Mouse (Mus musculus) frontal cortex, adult 2 months (tissue): ENCODE measurements around the gene Gtf3c1. TPM values are rescaled to one million over a fixed set of nuclear protein-coding genes. Genes with fewer than 3 reads are reported as not detected.
A peak's percentile ranks its signal among the peaks of the same experiment; 100 is the strongest.

Source experiments
- DNase-seq, 2 experiments: peaks; one replicate each; pipeline ENCODE4 v3.0.0; 2022; ENCODE audit warnings: low spot score in 1 of 2; ENCODE audit errors: extremely low spot score in 1 of 2
- polyA plus RNA-seq: library from polyadenylated mRNA; depleted of rRNA; stranded (reverse); fragments of >200 nt; gene quantifications from 2 replicates; pipeline ENCODE4 v1.2.3, GENCODE M21; 2012

The Gtf3c1 gene
- polyA plus RNA-seq, 1 experiment: 60.1 TPM

DNA sequence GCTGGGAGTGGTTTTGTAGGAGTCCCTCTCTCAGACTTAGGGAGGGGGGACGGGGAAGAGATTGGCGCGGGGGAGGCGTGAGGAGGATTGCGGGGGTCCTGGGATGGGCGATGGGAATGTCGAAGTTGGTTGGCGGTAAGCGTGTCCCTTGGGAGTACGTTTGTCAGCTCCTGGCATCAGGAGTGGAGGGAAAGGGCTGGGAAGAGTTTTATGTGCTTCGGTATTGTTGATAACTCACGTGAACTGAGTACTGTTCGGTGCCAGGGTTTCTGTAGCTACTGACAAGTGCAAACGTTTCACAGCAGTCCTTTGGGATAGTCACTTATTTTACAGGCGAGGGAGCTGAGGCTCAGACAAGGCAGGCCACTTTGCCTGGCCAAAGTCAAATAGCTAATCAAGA is 520 bp upstream of the Gtf3c1 start:
- DNase-seq: no peak

DNA sequence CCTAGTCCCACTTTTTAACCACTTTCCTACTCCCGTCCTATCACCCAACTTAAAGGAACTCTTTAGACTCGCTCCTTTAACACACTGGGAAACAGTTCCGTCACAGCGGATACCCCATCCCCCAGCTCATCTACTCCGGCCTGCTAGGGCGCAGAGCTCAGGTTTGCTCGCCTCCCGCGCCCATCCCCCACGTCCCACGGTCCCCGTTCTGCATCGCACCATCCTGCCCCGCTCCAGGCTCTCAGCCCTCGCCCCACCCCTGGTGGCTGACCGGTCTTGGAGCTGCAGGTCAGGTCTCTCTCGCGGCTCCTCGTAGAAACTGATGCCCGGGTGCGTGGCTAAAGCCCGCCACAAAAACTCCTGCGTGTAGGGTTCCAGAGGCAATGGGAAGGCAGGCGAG is 394 bp downstream of the Gtf3c1 start:
- DNase-seq: peak; percentile 17 to 54

DNA sequence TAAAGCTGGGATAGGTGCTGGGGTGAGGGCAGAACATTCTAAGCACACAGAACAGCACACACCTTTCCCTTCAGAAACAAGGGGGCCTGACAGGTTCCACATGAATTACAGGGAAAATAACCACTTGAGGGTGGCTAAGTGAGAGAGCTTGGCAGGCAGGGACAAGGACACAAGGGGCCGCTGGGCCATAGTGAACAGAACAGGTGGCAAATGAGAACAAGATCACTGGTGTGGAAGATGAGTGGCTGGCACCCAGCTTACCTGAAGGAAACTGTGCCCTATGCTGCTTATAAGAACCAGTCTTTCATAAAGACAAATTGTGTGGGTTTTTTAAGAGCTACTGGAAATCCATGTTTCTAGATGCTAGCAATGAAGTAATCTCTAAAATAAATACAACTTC is 4.8 kb downstream of the Gtf3c1 start:
- no peak for DNase-seq

DNA sequence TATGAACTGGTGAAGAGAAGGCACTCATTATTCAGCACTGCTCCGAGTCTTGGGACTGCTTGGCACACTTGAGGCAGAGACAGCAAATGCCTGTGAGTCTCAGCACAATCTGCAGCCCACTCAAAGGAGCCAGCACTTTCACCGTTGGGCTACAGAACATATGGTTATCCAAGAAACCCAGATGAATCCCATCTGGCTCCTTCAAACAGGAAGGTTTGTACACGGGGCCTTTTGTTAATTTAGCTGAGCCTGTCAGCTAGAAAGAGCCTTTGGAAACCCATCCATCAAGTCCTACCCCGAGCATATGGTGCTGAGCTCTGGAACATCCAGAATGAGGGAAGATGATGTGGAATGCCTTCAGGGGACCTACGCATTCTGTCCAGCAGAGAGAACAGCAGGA is 13.5 kb downstream of the Gtf3c1 start:
- DNase-seq: peak; percentile 78 to 88

DNA sequence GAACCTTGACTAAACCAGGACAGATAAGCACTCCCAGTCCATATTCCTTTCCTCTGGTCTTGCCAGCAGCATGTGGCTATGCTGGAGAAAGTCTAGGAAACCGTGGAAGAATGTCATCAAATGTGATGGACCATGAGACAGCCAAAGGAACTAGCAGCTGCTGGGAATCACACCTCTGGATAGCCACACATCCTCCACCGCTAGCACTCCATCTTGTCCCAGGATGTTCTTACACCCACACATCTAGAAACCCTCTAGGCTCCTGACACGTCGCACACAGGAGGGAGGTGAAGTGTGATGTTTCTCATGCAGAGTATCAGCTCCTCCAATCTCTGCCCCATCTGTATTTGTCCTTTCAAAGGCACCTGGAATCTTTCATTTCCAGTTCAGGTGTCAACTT is 17.1 kb downstream of the Gtf3c1 start:
- DNase-seq: peak; percentile 40 to 61

DNA sequence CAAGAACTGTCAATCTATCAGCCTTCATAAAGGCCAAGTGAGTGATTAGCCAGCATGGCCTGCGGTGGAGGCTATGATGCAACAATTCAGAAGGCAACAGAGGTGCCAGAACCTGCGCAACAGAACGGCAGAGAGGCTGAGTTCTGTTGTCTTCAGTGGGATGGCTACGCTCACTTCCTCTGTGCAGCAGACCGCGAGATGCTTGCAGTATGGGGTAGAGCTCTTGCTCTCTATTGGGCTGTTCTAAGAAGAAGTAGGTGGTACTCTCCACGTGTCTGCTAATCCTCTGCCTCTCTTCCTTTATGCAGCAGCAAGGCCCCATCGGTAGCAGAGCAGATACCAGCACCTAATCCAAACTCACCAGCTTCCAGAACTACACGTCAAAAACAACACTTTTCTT is 27.6 kb downstream of the Gtf3c1 start:
- DNase-seq: no peak

DNA sequence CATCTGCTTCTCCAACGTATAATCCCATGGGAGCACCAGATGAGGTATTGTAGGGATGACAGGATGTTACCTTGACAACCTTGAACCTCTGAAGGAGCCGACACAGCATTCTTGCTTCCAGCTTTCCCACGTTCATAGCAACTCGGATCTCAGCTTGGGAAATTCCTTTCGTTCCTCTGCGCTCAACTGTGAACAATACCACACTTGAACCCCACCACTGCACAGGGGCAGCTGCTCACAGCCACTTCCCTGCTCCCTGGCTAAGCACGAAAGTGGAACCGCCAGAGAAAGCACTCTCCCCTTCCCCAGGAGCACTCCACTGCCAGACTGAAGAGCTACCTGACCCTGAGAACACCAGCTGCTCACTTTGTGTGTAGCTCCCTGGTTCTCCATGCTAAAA is 28.8 kb downstream of the Gtf3c1 start:
- DNase-seq: no peak

DNA sequence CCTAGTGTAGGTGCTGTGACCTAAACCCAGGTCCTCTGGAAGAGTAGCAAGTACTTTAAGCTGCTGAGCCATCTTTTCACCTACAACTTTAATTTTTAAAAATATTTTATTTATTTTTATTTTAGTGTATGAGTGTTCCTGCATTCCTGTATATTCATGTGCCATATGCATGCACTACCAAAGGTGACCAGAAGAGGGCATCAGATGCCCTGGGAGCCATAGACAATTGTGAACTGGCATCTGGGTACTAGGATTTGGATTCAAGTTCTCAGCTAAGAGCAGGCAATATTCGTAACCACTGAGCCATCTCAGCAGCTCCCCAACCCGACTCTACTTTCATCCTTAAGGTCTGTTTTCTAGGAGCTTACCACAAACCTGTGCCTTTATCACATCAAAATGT is 32.7 kb downstream of the Gtf3c1 start:
- DNase-seq: peak in 1 of 2 experiments; percentile 77

DNA sequence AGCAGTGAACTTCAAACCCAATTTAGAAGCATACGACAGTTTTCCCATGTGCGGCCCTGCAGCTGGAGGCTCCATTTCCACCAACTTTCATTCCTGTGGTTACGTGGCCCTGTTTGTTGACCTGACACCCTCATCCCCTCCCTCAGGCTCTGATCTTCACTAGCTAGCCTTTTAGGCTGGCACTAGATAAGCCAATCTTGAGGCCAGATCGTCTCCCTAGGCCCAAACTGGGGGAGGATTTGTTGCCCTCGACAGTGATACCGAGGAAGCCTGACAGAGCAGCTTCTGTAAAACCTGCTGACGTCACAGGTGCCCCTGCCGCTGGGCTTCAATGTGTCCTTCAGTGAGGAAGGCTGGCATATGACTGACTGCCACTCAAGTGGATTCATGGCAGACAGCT is 36.2 kb downstream of the Gtf3c1 start:
- DNase-seq: no peak

DNA sequence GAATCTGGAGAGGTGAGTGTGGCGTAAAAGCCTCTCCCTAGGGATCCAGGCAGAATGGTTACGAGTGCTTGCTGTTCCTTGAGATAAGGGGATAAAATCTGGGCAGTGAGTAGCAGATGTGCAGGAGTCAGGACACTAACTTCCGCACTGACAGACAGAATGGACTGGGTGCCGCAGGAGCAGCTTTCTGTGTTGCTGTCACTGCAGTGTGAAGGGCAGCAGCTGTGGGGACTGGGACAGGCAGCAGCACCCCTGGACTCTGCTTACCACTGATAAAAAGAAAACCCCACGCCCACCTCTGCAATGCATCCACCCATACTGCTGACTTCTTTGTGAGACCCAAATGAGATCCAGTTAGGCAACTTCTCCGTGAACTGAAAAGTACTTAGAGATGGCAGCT is 36.7 kb downstream of the Gtf3c1 start:
- DNase-seq: no peak

DNA sequence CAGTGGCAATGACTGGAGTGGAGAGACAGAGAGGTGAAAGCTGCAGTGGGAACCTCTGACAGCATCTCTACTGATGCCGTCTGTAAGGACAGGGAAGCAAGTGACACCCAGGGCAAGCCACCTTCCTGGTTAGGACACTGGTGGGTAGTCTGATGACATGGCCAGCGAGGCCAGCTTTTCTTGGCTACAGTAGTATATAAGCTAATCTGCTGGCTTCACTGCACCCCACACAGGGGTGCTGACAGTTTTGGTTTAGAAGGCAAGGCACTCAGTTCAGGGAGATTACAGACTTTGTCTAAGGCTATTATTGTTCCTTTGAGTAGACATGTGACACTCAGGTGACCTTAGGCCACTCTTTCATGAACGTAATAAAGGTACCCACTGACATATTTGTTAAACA is 43.9 kb downstream of the Gtf3c1 start:
- DNase-seq: no peak

DNA sequence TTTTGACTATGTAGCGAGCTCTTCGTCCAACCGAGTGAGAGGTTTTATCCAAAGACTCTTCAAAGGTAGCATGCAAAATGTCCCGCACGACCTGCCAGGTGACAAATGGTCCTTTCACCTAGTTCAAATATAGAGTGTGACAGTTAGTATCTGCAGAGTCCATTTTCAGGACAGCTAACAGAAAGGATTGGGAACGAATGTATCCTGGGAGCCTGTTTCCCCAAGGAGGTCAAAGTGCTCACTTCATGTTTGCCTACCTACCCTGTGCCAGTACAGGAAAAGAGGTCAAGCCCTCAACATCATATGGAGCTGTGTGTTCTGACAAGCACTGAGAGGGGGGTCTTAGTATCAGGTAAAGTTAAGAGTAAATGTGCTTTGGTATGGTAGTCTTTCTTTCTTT is 50.1 kb downstream of the Gtf3c1 start:
- DNase-seq: no peak

DNA sequence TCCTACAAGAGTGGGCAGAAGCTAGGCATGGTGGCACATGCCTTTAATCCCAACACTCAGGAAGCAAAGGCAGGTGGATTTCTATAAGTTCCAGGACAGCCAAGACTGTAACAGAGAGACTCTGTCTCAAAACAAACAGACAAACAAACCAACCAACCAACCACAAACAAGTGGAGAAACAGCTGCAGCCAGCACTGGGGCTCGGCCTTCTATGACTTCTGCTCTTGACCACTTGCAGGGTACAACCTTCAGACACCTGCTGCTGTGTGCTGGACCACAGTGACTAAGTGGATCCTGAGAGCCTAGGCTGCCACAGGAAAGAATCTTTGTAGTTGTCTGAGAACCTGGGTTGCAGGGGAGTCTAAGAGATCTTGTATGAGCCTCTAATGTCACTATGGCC is 58.6 kb downstream of the Gtf3c1 start:
- no peak for DNase-seq

DNA sequence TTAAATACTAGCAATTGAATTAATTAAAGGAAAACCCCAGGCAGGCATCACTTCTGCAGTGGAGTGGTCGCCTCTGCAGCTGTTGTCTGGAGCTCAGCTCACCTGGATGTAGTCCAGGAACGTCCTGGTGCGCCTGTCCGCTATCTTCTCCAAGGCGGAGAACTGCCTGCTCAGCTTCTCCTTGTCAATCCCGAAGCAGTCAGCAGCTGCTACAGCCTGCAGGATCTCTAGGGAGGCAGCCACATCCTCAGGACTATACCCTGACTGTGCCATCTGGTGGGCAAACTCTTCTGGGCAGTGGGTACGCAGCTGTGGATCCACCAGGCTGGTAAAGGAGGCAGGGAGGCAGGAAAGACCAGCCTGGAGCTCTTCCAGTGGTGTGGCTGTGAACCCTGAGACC is 62.2 kb downstream of the Gtf3c1 start:
- DNase-seq: no peak

DNA sequence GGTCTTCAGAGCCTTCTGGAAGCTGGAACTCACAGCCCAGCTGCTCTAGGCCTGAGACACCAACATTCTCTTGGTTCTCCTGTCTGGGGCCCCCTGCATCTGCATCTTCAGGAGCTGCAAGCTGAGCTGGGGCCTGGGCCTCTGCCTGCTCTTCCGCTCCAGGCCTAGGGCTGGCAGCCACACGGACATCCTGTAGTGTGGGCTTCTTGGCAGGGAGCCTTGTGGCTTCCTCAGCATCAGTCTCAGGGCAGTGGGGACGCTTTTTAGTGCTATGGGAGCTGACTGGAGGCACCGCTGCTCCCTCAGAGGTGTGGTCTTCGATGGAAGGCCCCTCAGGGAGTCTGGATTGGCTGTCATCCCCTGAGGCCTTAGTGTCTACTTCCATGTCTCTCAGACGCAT is 63.7 kb downstream of the Gtf3c1 start:
- no peak for DNase-seq

DNA sequence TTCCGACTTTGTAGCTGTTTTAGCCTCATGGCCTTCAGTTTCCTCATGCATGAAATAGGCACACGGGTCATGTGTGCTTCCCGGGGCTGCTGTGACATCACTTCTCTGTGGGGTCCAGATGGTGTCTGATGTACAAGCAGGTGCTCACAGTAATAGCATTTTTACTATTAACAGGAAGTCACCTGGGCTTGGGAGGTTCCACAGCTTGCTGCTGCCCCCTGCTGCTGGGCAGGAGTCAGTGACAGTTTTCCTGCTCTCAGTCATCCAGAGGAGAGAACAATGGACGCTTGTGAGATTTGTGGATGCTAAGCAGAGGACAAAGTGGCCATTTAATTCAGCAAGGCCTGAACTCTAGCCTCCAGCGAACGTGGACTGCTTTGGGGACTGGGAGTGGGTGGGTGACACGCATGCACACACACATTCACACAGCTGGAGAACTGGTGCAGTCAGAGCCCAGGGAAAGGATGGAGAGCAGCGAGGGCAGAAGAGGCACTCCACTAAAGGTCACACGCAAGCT is 68.7 kb downstream of the Gtf3c1 start:
- peak; percentile 38 to 85 for DNase-seq

DNA sequence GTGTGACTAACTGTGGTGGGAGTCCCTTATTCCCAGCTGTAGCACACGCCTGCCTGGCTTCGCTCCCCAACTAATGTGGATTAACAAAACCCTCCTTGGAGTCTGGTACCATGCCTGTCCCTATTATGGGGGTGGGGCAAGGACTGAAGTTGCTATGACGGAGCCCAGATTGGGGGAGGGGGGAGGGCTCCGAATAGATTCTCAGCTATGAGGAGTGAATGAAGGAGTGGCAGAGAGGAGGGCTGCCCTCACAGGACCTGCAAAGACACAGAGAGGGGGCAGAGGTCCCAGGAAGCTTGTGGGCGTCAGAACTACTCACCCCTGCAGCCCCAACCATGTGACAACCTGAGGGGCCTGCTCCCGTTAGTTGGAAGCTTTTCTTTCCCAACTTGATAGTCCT is 69.2 kb downstream of the Gtf3c1 start:
- DNase-seq: no peak

DNA sequence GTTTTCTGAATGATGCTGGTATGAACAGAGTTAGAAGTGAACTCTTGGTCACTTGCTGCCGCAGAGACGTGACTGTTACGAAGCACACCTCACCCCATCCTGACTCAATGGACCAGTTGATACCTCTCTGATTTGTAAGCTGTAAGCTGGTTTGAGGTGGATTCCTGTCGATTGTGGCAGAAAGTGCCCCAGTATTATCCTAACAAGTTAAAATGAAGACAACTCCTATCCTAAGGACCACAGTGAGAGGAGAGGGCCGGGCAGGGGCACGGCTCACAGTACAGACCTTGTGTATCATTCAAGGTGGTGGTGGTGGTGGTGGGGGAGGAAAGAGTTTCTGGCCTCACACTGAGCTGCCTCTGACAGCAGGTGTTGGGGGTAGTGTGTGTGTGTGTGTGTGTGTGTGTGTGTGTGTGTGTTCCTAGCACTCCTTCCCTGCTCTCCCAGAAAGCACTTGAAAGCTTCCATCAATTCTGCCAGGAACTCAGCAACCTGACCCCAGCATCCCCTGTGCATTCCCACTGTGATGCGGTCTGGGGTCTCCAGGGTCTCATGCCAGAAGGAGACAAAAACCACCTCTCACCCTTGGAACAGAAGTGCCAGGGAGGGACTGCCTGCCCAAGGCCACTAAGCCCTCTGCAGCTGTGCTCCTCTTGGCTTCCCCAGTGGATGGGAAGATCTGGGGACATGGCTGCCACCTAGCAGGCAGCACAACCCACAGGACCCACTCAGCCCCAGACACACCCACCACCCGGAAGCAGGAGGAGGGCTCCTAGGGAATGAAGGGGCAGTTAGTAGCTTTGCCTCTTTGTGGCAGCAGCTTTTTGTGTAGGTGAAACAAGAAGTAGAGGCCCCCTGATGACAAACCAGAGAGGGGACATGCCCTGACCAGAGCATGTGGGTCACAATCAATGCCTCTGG is 70.1 kb downstream of the Gtf3c1 start:
- DNase-seq: no peak

DNA sequence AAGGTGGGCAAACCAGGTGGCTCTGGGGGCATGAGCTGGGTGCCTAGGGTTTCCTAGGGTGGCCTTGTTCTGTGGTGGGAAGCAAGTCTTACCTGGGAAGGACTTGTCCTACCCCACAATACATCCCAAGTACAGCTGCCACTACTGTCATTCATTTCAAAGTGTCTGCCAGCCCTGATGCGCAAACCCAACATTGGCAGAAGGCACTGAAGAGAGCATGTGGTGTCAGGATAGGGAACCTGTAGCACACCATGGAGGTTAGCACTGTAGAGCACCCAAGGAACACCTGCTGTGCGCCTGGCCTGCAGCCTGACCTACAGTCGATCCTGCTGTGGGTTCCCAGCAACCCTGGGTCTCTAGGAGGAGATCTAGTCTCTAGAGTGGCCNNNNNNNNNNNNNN is 76.6 kb downstream of the Gtf3c1 start:
- DNase-seq: no peak

DNA sequence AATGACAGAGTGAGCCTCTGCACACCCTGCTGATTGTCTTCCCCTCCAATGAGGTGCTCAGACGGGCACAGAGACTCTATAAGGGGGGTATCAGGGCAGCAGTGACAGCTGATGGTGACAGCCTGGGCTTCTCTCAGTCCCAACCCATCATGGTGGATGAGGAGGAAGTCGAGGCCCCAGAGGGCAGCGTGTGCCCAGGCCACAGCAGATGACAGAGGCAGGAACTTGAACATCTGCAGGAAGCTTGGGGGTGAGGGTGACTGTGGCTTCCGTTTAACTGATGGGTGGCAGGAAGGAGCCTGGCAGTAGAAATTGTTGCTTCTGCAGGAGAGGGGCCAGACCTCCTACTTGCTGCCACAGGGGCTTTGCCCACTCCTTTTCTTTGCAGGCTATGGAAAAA is 77.3 kb downstream of the Gtf3c1 start:
- no peak for DNase-seq

DNA sequence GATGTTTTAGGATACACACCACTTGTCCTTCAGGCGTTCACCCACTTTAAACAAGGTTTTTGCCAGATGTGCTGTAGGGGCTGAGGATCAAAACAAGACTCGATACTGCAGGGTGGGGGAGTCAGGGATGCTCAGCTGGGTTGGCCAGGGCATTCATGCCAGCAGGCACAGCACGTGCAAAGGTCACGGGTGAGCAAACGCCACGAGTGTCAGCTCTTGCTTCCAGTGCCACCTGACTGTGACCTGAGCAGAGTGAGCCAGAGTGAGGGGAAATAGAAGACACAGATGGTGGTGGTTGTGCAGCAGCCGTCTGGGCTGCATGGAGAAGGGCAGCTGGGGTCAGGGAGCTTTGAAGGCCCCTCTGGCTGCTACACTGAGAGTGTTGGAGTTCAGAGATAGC is 81.8 kb downstream of the Gtf3c1 start:
- no peak for DNase-seq

DNA sequence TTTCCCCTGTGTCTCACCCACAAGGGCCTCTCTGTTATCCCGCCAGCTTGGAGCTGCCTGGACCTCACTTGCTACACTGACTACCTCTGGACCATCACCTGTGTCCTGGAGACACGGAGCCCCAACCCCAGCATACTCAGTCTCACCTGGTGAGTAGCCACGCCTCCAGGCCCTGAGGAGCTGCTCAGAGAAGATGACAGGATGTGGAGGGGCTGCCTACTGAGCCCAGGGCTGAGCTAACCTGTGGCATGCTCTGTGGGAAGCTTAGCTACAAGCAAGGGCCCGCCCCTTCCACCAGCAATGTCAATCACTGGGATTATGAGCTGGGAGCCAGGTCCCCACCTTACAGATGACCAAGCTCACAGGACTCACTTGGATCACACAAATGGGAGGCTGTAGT is 82.4 kb downstream of the Gtf3c1 start:
- no peak for DNase-seq
